Mouse (Mus musculus) ES-E14 (cell line): Measurements from ENCODE around the gene Palld. TPM values are rescaled to one million over a fixed set of nuclear protein-coding genes. Genes with fewer than 3 reads are reported as not detected.

Experiments used
- DNase-seq: peaks from one replicate; pipeline ENCODE4 v3.0.0-alpha.2; 2013; ENCODE audit warnings: low read depth, low spot score
- H3K27ac ChIP-seq: 2 replicates; pipeline ENCODE4 v1.5.1; 2012; ENCODE audit warnings: low read depth, mild to moderate bottlenecking, low read length, moderate library complexity, mixed read lengths; ENCODE audit not compliant: poor library complexity, insufficient read depth, severe bottlenecking
- H3K36me3 ChIP-seq: 2 replicates; pipeline ENCODE4 v1.6.1; 2012; ENCODE audit warnings: mild to moderate bottlenecking, low read length, moderate library complexity, mixed read lengths; ENCODE audit not compliant: control insufficient read depth, poor library complexity, insufficient read depth, severe bottlenecking
- H3K4me1 ChIP-seq, 2 experiments: fragments of 150-350 bp in 1 of 2; sonication (generic) in 1 of 2; 2 replicates each; pipeline ENCODE4 v1.6.1; 2012; ENCODE audit warnings: low read length in 2 of 2, mild to moderate bottlenecking in 1 of 2, mixed read lengths in 1 of 2; ENCODE audit not compliant: control insufficient read depth in 2 of 2, insufficient read depth in 2 of 2, poor library complexity in 1 of 2
- H3K4me3 ChIP-seq, 2 experiments: fragments of 150-350 bp in 1 of 2; sonication (generic) in 1 of 2; 2 replicates each; pipeline ENCODE4 v1.5.1; 2012; ENCODE audit warnings: low read length in 2 of 2, low read depth in 1 of 2, mild to moderate bottlenecking in 1 of 2, mixed read lengths in 1 of 2; ENCODE audit not compliant: insufficient read depth in 1 of 2, poor library complexity in 1 of 2, severe bottlenecking in 1 of 2
- H3K9ac ChIP-seq: 2 replicates; pipeline ENCODE4 v1.6.1; 2012; ENCODE audit warnings: low read depth, mild to moderate bottlenecking, low read length, mixed read lengths; ENCODE audit not compliant: poor library complexity, insufficient read depth, severe bottlenecking
- H3K9me3 ChIP-seq: fragments of 150-350 bp; sonication (generic); 2 replicates; pipeline ENCODE4 v1.6.1; 2012; ENCODE audit warnings: low read depth, mild to moderate bottlenecking, low read length; ENCODE audit not compliant: control insufficient read depth, insufficient read depth
- CHD2 ChIP-seq: IDR thresholded peaks from 2 replicates; pipeline ENCODE4 v1.6.1; 2014; ENCODE audit warnings: mild to moderate bottlenecking, low read depth, low read length, inconsistent platforms
- HCFC1 ChIP-seq: IDR thresholded peaks from 2 replicates; pipeline ENCODE4 v1.6.1; 2012; ENCODE audit warnings: low read length, inconsistent platforms, borderline replicate concordance; ENCODE audit not compliant: insufficient read depth
- MAFK ChIP-seq: IDR thresholded peaks from 2 replicates; pipeline ENCODE4 v1.6.1; 2014; ENCODE audit warnings: mild to moderate bottlenecking, low read depth, low read length, inconsistent platforms; ENCODE audit not compliant: insufficient read depth
- ZC3H11A ChIP-seq: IDR thresholded peaks from 2 replicates; pipeline ENCODE4 v1.6.1; 2012; ENCODE audit warnings: low read depth, mild to moderate bottlenecking, inconsistent platforms, low read length, borderline replicate concordance
- ZNF384 ChIP-seq: IDR thresholded peaks from 2 replicates; pipeline ENCODE4 v1.6.1; 2012; ENCODE audit warnings: low read depth, low read length, inconsistent platforms
- in situ Hi-C, 2 experiments: fragments of 600-800 bp; cut with MboI; formaldehyde crosslinking; loops; one replicate each; pipeline ENCODE4 v1.15.1; 2025; ENCODE audit warnings: low sequenced_read_pairs in 2 of 2, inconsistent platforms in 1 of 2; ENCODE audit not compliant: unreplicated experiment in 2 of 2
- total RNA-seq: library from RNA; depleted of rRNA; stranded (reverse); fragments of 300-350 nt; gene quantifications from 2 replicates; pipeline ENCODE4 v1.2.3, GENCODE M21; 2012

Gene Palld
- total RNA-seq, 1 experiment = 36.3 TPM

DNA sequence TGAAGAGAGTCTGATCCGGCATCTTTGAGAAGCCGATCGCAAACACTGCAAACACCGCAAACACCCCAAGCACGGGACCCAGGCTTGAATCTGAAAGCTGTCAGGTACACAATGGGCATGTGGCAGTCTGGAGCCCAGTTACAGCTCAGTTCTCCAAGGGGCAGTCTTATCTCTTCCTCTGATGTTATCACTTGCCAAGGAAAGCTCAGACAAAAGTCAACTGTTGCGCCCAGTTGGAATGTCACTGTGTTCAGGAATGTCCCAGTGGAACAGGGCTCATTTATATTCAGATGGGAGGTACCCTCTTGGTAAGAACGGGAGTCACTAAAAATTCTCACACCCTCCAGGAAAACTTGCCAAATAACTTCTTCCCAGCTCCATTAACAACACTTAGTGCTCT is 328.0 kb downstream of the Palld start:
- Histone ChIP-seq H3K36me3 (no peaks in the 10 kb centered on the region), H3K27ac (no peak overlapping the region), H3K4me3 (no peak overlapping the region), H3K9me3 (no peaks in the 10 kb centered on the region), H3K4me1 (no peaks in the 10 kb centered on the region), H3K9ac (no peak overlapping the region)
- TF ChIP-seq ZNF384 (no peak), ZC3H11A (no peak), CHD2 (no peak), HCFC1 (no peak)
- in situ Hi-C loops = no loop called here
- no peak for DNase-seq

DNA sequence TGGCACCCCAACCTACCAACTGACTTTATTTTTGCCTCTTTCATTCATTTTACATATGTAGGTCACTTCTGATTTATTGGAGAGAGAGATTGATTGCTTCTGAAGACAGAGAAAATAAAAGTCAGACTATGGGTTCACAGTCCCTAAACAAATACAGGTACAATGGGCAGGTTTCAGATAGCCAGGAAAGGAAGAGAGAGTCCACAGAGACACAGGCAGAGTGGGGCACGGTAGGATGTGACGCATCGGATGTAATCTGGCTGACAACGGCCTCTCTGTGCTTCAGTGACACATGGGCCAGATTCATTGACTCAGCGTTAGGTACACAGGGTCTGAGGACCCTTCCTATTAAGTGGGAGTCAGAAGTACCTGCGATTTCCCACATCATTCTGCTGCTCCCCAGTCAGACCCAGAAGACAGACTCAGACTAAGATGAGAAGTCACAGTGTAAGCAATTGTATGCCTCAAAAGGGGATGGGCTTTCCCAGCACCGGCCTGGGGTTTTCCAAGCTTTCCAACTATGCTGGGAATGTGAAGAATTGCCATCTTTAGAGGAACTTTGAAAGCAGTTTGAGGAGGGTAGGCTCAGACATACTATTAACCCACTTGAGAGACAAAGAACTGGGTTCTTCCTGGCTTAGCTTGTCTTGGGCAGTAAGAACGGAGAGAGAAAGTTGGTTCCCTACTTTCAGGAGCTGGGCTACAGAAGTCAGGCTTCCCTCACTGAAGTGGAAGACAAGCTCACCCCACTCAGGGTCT is 329.1 kb downstream of the Palld start:
- H3K27ac ChIP-seq = no peak overlapping the region
- H3K9me3 ChIP-seq = no peaks in the 10 kb centered on the region
- DNase-seq = no peak
- in situ Hi-C loops = no loop called here
- H3K36me3 ChIP-seq = no peaks in the 10 kb centered on the region
- H3K4me3 ChIP-seq = no peak overlapping the region
- TF ChIP-seq ZNF384 (no peak), ZC3H11A (no peak), HCFC1 (no peak), MAFK (no peak), CHD2 (no peak)
- H3K4me1 ChIP-seq = no peaks in the 10 kb centered on the region
- H3K9ac ChIP-seq = no peak overlapping the region

DNA sequence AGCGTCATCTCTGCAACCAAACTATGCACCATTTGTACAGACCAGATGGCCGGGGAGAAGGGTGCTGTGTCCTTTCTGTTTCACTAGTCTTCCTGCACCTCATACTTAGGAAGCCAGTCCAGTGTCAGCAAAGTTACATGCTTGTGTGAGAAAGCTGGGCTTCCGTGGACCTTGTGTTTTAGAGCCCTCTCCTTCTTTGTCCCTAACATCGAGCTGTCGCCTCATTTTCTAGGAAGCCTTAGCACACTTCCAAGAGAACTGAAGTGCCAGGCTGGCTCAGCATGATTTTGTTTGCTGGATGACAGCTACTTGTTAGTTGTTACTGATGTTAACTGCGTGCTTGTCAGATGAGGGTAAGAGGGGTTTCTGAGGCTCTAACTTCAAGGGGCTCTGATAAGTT is 329.8 kb downstream of the Palld start:
- no peaks in the 10 kb centered on the region for H3K36me3 ChIP-seq
- H3K27ac ChIP-seq = no peak overlapping the region; the same call in 1 of the 2 replicates
- H3K4me3 ChIP-seq = no peak overlapping the region
- no peaks in the 10 kb centered on the region for H3K4me1 ChIP-seq
- H3K9ac ChIP-seq = no peak overlapping the region
- DNase-seq = no peak
- TF ChIP-seq HCFC1 = no peak
- no peak for TF ChIP-seq CHD2
- TF ChIP-seq ZC3H11A = no peak
- TF ChIP-seq ZNF384 = no peak
- no peak for TF ChIP-seq MAFK
- H3K9me3 ChIP-seq = no peaks in the 10 kb centered on the region
- in situ Hi-C loops = no loop called here

DNA sequence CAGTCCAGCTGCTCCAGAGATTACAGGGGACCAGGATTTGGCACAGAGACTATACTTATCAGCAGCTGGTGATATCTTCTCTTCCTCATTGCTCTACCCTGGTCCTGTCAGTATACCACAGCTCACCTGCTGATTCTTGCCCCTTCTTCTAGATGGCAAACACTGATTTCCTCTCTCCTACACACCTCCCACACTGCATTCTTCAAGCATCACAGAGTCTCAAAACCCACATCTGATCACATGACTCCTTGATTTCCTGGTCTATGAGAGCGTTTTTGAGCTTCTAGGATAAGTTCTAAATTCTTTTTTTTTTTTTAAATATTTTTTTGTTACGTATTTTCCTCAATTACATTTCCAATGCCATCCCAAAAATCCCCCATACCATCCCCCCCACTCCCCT is 331.9 kb downstream of the Palld start:
- in situ Hi-C loops = no loop called here
- Histone ChIP-seq H3K4me1 (no peaks in the 10 kb centered on the region), H3K9ac (no peak overlapping the region), H3K36me3 (no peaks in the 10 kb centered on the region), H3K4me3 (no peak overlapping the region), H3K27ac (no peak overlapping the region), H3K9me3 (no peaks in the 10 kb centered on the region)
- DNase-seq = no peak
- TF ChIP-seq ZC3H11A (no peak), ZNF384 (no peak), MAFK (no peak)

DNA sequence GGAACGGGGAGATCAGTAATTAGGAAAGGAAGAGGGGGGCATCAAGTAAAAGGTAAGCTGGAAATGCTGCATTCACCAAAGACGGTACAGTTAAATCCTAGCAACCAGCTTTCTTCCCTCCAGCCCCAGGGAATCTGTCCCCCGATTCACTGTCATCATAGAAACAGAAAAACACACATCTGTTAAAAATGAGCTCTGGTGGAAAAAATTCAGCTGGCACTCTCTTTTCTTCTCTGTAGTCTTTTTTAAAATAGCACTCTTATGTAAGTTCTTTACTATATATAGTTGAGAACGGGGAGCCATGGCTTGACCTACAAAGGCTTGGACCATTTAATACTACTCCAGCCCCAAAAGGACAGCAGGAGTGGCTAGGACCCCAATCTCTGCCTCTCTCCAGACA is 332.8 kb downstream of the Palld start:
- H3K36me3 ChIP-seq = no peaks in the 10 kb centered on the region
- no peaks in the 10 kb centered on the region for H3K4me1 ChIP-seq
- no peak overlapping the region for H3K9ac ChIP-seq
- H3K9me3 ChIP-seq = no peaks in the 10 kb centered on the region
- in situ Hi-C loops = no loop called here
- no peak overlapping the region for H3K27ac ChIP-seq
- TF ChIP-seq HCFC1 (no peak), ZC3H11A (no peak), CHD2 (no peak), ZNF384 (no peak), MAFK (no peak)
- no peak for DNase-seq
- no peak overlapping the region for H3K4me3 ChIP-seq
